Mouse (Mus musculus): ENCODE results near the gene Slc5a6. TPM values are rescaled to one million over a fixed set of nuclear protein-coding genes. Genes with fewer than 3 reads are reported as not detected.
A peak's percentile ranks its signal among the peaks of the same experiment; 100 is the strongest.
"Not testable (repeated sequence)": the region's sequence is repeated elsewhere in the genome, so short reads cannot be mapped to it uniquely, and the experiment has no call there.

Slc5a6 gene
- total RNA-seq, 2 experiments from 2014 or later = 11.0 to 12.1 TPM

DNA sequence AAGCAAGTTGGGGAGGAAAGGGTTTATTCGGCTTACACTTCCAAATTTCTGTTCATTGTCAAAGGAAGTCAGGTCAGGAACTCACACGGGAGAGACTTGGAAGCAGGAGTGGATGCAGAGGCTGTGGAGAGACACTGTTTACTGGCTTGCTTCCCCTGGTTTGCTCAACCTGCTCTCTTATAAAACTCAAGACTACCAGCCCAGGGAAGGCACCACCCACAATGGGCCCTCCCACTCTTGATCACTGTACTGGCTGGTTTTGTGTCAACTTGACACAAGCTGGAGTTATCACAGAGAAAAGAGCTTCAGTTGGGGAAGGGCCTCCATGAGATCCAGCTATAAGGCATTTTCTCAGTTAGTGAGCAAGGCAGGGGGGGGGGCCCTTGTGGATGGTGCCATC lies 22.3 kb upstream of the Slc5a6 start:
- intact Hi-C loops (cut with DNase I) = no loop called here

DNA sequence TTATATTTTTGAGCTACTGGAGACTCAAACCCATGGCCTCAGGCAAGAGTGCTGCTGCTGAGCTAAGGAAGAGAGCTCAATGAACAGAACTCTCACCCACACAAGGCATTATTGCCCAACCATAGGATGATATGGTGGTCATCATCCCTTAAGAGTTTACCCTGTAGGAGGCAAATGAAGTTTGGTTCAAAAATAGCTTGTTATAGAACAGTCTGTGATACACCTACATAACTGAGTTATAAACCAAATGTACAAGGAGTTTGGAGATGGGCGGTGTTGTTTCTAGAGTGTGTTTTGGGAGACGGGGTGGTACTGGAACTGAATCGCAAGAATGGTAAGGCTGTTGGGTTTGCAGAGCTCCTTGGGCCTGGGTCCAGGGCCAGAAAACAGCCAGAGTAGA lies 21.1 kb upstream of the Slc5a6 start:
- intact Hi-C loops (cut with DNase I) = no loop called here
- no peak for DNase-seq

More for the DNA sequence above, 22.3 kb upstream of the Slc5a6 start:
- DNase-seq = no peak

DNA sequence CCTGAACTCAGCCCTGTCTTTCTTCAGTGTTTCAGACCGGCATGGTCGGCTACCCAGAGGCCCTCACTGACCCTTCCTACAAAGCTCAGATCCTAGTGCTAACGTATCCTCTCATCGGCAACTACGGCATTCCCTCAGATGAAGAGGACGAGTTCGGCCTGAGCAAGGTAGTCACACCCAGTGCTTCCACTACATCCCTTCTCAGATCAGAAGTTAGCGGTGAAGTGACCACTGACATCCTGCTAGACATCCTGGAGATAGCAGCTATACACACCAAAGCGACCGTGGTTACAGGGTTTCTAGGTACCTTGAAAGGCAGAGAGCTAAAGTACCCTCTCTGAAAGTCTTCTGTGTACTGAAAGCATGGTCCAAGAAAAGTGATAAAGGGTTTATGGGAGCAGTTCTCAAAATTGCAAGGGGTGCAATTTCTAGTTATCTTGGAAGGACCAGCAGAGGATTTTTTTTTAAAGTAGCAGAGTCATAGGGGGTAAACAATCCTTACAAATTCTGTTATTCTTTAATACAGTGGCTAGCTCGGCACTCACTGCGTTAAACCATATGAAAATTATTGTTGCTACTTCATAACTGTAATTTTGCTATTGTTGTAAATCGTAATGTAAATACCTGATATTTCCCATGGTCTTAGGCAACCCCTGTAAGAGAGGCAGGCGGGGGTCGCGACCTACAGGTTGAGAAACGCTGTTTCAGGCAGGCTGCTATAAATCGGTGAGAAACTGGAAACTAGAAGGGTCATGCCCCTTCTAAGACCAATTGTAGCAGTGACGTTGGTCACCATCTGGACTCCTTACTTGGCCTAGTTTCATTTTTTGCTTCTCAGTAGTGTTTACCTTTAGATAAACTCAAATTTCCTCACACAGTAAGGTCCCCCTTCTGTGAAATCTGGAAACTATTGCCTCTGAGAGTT lies 6.8 kb upstream of the Slc5a6 start:
- intact Hi-C loops (cut with DNase I) = loop anchor here (10.0 kb wide), 1 partner anchor 239 kb away; the partner anchor contains the start of genes Fndc4, Gckr and Ift172
- peak in 1 of 2 experiments; percentile 18 for DNase-seq

DNA sequence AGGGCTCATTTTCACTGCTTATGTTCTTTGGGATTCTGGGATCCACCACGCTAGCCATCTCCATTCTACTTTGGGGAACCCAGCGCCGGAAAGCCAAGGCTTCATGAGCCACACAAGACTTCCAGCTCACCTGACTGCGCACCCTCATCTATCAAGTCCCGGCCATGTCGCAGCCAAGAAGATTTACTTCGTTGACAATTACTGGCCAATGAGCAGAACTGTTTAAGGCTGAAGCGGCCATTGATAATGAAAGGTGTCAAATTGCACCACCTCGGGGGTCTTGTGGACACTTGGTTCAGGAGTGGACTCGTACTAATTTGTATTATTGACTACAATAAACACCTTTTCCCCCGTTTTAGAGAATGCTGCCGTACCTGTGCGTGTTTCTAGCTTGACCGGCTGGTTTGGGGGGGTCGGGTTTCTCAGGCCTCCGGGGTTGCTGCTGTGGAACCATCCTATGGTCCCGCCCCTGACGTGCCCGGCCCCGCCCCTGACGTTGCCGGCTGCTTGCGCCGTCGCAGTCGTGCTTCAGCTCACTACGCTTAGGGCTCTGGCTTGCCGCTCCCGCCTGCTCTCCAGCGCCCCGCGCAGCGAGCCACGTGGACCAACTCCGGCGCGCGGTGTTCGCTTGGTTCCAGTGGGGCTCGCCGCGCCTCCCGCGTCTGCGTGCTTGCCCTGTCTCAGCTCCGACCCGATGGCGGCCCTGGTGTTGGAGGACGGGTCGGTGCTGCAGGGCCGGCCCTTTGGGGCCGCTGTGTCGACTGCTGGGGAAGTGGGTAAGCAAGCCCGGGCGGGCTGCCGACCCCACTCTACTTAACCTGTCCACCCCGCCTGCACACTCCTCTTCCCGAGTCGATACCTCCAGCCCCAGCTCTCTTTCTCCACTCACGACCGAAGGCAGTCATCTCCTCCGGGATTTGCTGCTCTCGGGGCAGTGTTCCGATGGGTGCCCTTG lies 5.8 kb upstream of the Slc5a6 start, which contains the start of gene Cad:
TSS of gene Cad (plus strand) at position 520 of the 955 bp plus-strand sequence.
- DNase-seq = peak; percentile 96 to 97
- intact Hi-C loops (cut with DNase I) = loop anchor here (5.0 to 10.0 kb wide), 2 partner anchors 53 to 240 kb away; partner anchors contain the start of genes Dnajc5g, Fndc4, Gckr and Ift172

DNA sequence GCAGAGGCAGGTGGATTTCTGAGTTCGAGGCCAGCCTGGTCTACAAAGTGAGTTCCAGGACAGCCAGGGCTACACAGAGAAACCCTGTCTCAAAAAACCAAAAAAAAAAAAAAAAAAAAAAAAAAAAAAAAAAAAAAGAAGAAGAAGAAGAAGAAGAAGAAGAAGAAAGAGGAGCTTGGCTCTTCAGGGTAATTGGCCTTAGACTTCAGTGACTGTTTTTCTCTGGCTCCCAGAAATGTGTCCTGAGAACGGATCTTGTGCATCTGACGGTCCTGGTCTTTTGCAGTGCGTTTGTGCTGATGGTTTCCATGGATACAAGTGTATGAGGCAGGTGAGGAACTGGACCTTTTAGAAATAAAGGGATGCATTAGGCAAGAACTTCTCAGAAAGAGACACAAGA lies 5.0 kb upstream of the Slc5a6 start:
- intact Hi-C loops (cut with DNase I) = loop anchor here (5.0 to 10.0 kb wide), 2 partner anchors 54 to 241 kb away; partner anchors contain the start of genes Dnajc5g, Fndc4, Gckr and Ift172
- not testable (repeated sequence) for DNase-seq

DNA sequence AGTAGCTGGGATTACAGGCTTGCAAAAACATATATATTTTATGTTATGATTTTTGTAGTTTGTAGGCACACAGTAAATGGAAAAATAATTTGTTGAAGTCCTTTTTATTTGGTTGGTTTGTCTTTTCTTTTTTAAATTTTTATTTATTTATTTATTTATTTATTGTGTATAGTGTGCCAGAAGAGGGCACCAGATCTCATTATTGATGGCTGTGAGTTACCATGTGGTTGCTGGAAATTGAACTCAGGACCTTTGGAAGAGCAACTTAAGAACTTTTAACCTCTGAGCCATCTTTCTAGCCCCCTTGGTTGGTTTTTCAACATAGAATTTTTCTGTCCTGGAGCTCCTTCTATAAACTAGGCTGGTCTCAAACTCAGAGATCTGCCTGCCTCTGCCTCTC lies 1.7 kb upstream of the Slc5a6 start:
- intact Hi-C loops (cut with DNase I) = loop anchor here (5.0 to 10.0 kb wide), 2 partner anchors 57 to 244 kb away; partner anchors contain the start of genes Dnajc5g, Fndc4, Gckr and Ift172

DNA sequence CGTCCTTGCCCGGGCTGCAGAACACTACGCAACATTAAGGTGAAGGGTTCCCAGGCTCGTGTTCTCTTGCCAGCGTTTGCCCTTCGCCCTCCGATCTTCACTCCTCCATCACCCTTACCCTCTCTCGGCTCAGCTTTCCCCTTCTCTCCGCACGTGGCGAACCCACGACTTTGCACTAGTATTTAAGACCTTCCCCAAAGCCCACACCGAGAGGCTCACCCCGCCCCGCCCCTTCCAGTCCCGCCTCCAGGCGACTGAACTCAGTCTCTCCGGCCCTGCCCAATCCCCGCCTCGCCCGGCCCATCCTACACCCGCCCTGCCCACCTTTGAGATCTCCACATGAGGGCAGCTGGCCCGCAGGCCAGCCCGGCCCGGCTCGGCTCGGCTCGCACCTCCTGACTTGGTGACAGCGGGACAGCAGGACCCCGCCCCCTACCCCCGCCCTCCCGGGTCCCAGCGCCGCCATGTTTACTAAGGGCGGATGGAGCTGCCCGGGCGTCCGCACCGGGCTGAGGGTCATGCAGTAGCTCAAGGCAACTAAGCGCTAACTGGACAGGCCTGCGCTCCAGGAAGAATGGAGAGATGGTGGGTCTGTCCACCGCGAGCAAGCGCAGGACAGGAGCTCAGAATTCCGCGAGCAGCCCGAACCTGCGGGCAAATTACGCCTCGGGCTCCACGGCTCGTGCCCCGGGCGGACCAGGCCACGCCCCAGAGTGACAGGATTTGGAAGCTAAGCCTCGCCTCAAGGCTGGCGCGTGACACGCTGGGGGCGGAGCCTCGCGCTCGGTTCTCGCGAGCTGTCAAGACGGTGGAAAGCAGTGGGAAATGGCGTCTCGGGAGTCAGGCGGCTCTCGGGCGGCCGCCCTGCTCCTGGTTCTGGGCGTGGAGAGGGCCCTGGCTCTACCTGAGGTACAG lies 619 bp downstream of the Slc5a6 start, which contains the start of gene Atraid:
TSS of gene Atraid (plus strand) at position 465 of the 915 bp plus-strand sequence.
- intact Hi-C loops (cut with DNase I) = loop anchor here (2.0 to 5.0 kb wide), 2 partner anchors 87 to 161 kb away; partner anchors contain the start of genes Agbl5 and Preb
- DNase-seq = peak; percentile 98 to 100

More for the DNA sequence above, 1.7 kb upstream of the Slc5a6 start:
- no peak for DNase-seq

DNA sequence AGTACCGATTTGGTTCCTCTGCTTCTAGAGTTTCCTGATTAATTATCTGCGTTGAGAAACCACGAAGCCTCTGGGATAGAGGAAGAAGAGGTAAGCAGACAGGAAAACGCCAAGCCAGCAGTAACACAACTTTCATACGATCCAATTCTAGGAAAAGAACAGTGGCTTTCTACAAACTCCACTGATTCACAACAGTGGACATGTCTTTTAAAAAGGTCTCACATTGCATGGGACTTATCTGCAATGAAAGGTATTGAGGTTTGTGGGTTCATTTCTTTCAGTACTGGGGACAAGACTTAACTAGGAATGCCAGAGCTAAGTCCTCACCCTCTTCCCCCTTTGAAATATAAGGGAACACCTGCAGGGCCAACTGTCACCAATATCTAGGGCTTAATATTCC lies 1.6 kb downstream of the Slc5a6 start:
- DNase-seq = no peak
- intact Hi-C loops (cut with DNase I) = loop anchor here (5.0 kb wide), 1 partner anchor 160 kb away; the partner anchor contains the start of gene Agbl5

DNA sequence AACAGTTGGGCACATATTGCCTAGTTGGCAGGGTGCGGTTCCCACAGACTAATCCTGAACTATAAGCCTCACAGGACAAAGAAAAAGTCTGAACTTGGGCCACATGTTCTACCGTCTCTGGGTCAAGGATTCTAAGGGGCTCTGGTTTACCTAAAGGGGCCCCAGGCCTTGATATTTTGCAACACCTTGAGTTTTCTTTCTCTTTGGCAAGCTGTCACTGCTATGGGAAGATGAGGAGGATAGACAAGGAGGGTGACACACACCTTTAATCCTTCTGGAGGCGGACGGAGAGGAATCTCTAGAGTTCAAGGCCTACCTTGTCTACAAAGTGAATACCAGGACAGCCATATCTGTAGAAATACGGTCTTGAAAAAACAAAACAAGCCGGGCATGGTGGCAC lies 2.3 kb downstream of the Slc5a6 start:
- intact Hi-C loops (cut with DNase I) = loop anchor here (5.0 kb wide), 1 partner anchor 159 kb away; the partner anchor contains the start of gene Agbl5
- no peak for DNase-seq

DNA sequence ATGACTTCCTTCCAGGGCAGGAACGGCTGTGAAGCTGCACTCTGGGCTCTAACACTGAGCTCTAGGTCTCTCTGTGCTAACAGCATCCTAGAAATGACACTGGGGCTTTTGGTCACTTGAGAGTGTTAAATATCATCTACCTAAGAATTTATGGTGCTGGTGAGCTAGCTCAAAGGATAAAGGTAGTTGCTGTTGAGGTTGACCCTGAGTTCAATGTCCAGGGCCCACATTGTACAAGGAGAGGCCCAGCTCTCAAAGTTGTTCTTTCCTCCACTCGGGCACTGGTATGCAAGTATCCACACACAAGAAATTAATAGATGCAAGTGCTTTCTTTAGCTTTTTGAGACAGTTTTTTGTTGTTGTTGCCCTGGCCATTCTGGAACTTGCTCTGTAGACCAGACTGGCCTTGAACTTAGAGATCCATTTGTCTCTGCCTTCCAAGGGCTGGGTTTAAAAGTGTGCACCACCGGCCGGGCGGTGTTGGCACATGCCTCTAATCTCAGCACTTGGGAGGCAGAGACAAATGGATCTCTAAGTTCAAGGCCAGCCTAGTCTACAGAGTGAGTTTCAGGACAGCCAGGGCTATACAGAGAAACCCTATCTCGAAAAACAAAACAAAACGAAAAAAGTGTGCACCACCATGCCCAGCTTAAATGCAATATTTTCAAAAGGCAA lies 10.4 kb downstream of the Slc5a6 start:
- intact Hi-C loops (cut with DNase I) = no loop called here
- no peak for DNase-seq

DNA sequence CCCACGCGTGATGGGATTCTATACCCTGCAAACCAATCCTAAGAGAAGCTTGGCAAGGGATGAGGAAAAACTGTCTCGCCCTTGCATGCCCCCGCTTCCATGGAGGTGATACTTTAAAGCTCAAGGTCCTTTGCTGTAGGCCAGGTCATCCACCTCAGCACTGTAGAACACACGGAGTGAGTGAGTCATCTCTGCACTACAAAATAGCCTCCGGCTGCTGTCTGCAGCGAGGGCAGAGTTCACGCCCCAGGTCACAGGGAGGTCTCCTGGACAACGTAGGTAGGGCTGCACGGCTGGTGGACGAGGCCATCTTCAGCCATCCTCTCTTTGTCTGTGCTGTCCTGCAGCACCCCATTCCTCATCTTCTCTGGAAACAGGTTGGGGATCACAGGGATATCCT lies 12.2 kb downstream of the Slc5a6 start:
- intact Hi-C loops (cut with DNase I); DNase-seq: not testable (repeated sequence)

DNA sequence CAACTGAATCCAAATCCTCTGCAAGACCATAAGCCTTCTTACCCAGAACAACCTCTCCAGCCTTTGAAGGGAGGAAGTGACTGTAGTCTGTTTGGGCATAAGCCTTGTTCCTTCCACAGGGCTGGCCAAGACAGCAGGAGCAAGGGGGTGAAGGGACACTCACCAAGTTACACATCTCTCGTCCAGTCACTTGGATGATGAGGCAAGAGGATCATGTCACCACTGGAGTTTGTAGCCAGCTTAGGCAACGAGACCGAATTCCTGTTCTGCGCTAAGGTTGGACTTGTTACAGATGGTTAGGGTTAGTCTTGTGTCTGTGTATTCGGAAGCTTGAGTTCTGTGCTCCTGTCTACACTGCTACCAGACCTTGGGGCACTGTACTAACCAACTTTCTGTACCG lies 14.1 kb downstream of the Slc5a6 start:
- DNase-seq = no peak
- intact Hi-C loops (cut with DNase I) = no loop called here

DNA sequence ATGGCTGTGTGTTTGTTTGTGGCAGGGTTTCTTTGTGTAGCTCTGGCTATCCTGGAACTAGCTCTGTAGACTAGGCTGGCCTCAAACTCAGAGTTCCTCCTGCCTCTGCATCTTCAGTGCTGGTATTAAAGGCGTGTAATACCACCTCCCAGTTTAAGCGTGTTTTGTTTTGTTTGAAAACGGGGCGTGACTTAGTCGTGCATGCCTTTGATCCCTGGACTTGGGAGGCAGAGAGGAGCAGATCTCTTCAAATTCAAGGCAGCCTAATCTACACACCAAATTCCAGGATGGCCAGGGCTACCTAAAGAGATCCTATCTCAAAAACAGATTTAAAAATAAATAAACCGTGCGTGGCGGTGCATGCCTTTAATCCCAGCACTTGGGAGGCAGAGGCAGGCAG lies 17.2 kb downstream of the Slc5a6 start:
- intact Hi-C loops (cut with DNase I) = no loop called here
- no peak for DNase-seq

DNA sequence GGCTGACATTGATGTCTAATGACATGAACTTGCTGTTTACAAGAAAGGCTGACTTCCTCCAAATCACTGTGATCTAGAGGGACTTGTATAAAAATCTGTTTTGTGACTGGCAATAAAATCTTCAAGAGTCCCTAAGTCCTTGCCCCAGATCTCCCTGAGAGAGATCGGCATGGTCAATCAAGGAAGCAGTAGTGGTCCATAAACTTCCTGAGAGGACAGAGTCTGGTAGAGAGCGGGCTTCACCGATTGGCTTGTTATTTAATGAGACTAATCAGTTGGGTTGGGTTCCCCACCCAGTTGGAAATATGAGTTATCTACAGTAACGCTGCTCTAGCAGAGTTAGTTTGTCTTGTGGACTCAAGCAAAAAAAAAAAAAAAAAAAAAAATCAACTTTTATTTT lies 17.8 kb downstream of the Slc5a6 start:
- intact Hi-C loops (cut with DNase I) = no loop called here
- no peak for DNase-seq

DNA sequence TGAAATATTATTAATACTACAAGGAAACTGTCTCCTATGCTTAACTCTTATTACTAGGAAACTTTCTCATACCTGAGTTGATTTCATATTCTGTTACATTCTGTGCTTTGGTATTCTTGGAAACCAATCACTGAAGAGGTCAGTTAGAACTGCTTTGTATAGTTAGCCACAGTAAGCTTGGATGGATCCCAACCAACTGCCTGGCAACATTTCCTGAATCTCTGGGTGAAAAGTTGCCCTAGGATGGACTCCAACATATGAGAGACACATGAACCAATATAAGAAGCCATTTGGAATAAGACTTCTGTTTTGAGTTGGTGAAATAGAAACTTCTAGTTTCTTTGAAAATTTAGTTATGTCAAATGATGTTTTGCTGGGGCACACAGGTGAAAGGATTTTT lies 24.1 kb downstream of the Slc5a6 start:
- intact Hi-C loops (cut with DNase I) = no loop called here
- no peak for DNase-seq

DNA sequence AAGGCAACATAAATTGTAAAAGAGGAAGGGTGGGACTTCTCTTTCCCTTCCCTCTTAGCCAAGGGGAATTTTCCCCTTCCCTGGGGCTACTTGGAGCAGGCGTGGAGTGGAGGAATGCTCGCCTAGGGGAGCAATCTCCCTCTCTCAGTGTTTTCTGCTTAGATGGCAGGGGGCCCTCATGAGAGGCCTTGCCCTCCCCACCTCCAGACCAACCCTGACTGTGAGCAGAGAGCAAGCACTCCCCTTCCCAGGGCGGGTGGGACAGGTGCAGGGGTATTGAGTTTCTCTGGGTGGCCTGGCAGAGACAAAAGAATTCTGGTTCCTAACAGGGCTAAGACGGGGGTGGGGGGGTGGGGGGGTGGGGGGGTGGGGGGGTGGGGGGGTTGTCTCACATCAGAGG lies 25.5 kb downstream of the Slc5a6 start:
- intact Hi-C loops (cut with DNase I) = no loop called here
- DNase-seq = no peak

DNA sequence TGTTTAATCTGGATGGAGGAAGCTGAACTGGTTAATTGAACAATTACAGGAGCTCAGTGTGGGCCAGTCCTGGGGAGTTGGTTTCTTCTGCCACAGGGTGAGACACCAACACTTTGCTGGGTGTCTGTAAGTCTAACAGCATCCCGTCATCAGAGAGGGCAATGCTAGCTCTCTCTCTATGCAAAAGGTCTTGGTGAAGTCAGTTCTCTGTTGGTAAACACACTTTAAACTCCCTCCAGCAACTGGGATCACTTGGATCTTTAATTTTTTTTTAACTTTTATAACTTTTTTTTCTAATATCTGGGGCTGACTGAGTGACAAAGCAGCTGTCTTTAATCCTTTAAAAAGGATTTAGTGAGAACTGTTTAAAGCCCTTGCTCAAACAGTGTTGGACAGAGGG lies 26.0 kb downstream of the Slc5a6 start:
- intact Hi-C loops (cut with DNase I) = no loop called here
- DNase-seq = no peak

DNA sequence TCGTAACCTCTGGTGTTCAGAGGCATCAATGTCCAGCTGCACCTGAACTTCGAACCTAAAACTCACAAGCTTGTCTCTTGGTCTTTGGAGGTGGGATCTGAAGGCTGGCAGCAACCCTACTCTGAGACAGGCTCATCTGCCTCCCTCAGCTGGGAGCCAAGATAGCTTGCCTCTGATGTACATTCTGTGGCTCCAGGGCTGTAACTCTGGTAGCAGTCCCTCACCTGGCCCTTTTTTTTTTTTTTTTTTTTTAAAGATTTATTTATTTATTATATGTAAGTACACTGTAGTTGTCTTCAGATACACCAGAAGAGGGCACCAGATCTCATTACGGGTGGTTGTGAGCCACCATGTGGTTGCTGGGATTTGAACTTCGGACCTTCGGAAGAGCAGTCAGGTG lies 26.9 kb downstream of the Slc5a6 start:
- intact Hi-C loops (cut with DNase I); DNase-seq: not testable (repeated sequence)

DNA sequence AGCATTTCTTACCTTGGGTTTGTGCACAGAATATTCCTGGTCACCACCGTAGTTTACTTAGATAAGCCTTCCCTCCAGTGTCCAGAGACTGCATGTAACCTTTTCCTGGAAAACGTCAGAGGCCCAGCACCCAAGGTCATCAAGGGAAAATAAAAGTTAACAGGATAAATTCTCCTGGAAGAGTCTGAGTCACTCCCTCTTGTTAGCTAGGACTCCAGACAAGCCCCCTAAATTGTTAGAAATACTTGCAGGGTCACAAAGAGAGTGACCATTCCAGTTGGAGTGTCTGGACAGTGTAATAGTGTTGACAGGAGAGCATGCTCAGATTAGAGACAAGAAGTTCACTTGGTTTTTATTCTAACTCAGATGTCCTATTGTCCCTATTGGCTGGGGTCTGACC lies 32.8 kb downstream of the Slc5a6 start:
- intact Hi-C loops (cut with DNase I) = no loop called here
- DNase-seq = no peak

All from heart, postnatal 36 days (tissue).